Mouse (Mus musculus) ovary, postnatal 36 days (tissue): Measurements from ENCODE around the gene Ypel3.
A peak's percentile ranks its signal among the peaks of the same experiment; 100 is the strongest.
"Not testable (repeated sequence)": the region's sequence is repeated elsewhere in the genome, so short reads cannot be mapped to it uniquely, and the experiment has no call there.

Experiments used
- DNase-seq: peaks from one replicate; pipeline ENCODE4 v3.0.0; 2022; ENCODE audit warnings: low spot score, mixed read lengths

Ypel3 gene

GRCm38 (mm10) chr7:126776598-126777057 is at the start of gene Ypel3:
Gene Ypel3, plus strand, starts transcription at chr7:126776955.
- peak; percentile 96 for DNase-seq

- not testable (repeated sequence) for DNase-seq
Measured at GRCm38 (mm10) chr7:126730256-126730789, 46.4 kb upstream of the Ypel3 start.

GRCm38 (mm10) chr7:126736122-126736521 is 40.6 kb upstream of the Ypel3 start:
- no peak for DNase-seq

- no peak for DNase-seq
Measured at GRCm38 (mm10) chr7:126739551-126739950, 37.2 kb upstream of the Ypel3 start.

- DNase-seq: no peak
Measured at GRCm38 (mm10) chr7:126740132-126740735, 36.5 kb upstream of the Ypel3 start.

GRCm38 (mm10) chr7:126740977-126741376 is 35.8 kb upstream of the Ypel3 start:
- DNase-seq: no peak

GRCm38 (mm10) chr7:126741452-126741851 is 35.3 kb upstream of the Ypel3 start:
- DNase-seq: no peak

GRCm38 (mm10) chr7:126741964-126742482 is 34.7 kb upstream of the Ypel3 start:
- no peak for DNase-seq

- no peak for DNase-seq
Measured at GRCm38 (mm10) chr7:126746066-126746465, 30.7 kb upstream of the Ypel3 start.

GRCm38 (mm10) chr7:126746798-126747197 is 30.0 kb upstream of the Ypel3 start:
- no peak for DNase-seq

- no peak for DNase-seq
Measured at GRCm38 (mm10) chr7:126748824-126749223, 27.9 kb upstream of the Ypel3 start.

- no peak for DNase-seq
Measured at GRCm38 (mm10) chr7:126749582-126750343, 27.0 kb upstream of the Ypel3 start.

GRCm38 (mm10) chr7:126754866-126755265 is 21.9 kb upstream of the Ypel3 start:
- peak; percentile 69 for DNase-seq

GRCm38 (mm10) chr7:126758539-126758938 is 18.2 kb upstream of the Ypel3 start:
- no peak for DNase-seq

- peak; percentile 89 for DNase-seq
Measured at GRCm38 (mm10) chr7:126759050-126759671, 17.6 kb upstream of the Ypel3 start, which contains the start of gene Mapk3. Gene Mapk3, plus strand, starts transcription at chr7:126759601.

GRCm38 (mm10) chr7:126759672-126760390 is 16.9 kb upstream of the Ypel3 start:
- no peak for DNase-seq

- DNase-seq: peak; percentile 79
Measured at GRCm38 (mm10) chr7:126760391-126760802, 16.4 kb upstream of the Ypel3 start.

- no peak for DNase-seq
Measured at GRCm38 (mm10) chr7:126760956-126761355, 15.8 kb upstream of the Ypel3 start.

- DNase-seq: no peak
Measured at GRCm38 (mm10) chr7:126761529-126762067, 15.2 kb upstream of the Ypel3 start.

- DNase-seq: no peak
Measured at GRCm38 (mm10) chr7:126762471-126763008, 14.2 kb upstream of the Ypel3 start.

- DNase-seq: no peak
Measured at GRCm38 (mm10) chr7:126765540-126765939, 11.2 kb upstream of the Ypel3 start.
